Mouse (Mus musculus) kidney, embryonic 15.5 days (tissue): Measurements from ENCODE around the gene Pstk. TPM values are rescaled to one million over a fixed set of nuclear protein-coding genes. Genes with fewer than 3 reads are reported as not detected.
"Not testable (repeated sequence)": the region's sequence is repeated elsewhere in the genome, so short reads cannot be mapped to it uniquely, and the experiment has no call there.

Experiments
- ATAC-seq: fragments of 200-750 bp; cut with Nextera tagmentation; replicated peaks from 2 replicates; pipeline ENCODE4 v1.8.0; 2017; ENCODE audit warnings: moderate TSS enrichment; ENCODE audit not compliant: low FRiP score
- H3K27ac ChIP-seq: fragments of 300-500 bp; sonication (generic); 2 replicates; pipeline ENCODE4 v1.5.1; 2015; ENCODE audit warnings: mild to moderate bottlenecking, inconsistent platforms
- H3K27me3 ChIP-seq: fragments of 300-500 bp; sonication (generic); 2 replicates; pipeline ENCODE4 v1.6.1; 2015; ENCODE audit warnings: inconsistent platforms
- H3K36me3 ChIP-seq: fragments of 300-500 bp; sonication (generic); 2 replicates; pipeline ENCODE4 v1.6.1; 2015; ENCODE audit warnings: inconsistent platforms
- H3K4me1 ChIP-seq: fragments of 300-500 bp; sonication (generic); 2 replicates; pipeline ENCODE4 v1.6.1; 2015; ENCODE audit warnings: inconsistent platforms
- H3K4me2 ChIP-seq: fragments of 300-500 bp; sonication (generic); 2 replicates; pipeline ENCODE4 v1.6.1; 2015; ENCODE audit warnings: moderate library complexity, mild to moderate bottlenecking, inconsistent platforms
- H3K4me3 ChIP-seq: fragments of 300-500 bp; sonication (generic); replicated peaks from 2 replicates; pipeline ENCODE4 v1.5.1; 2015; ENCODE audit warnings: mild to moderate bottlenecking, inconsistent platforms
- H3K9ac ChIP-seq: fragments of 300-500 bp; sonication (generic); 2 replicates; pipeline ENCODE4 v1.6.1; 2015; ENCODE audit warnings: mild to moderate bottlenecking, inconsistent platforms
- H3K9me3 ChIP-seq: fragments of 300-500 bp; sonication (generic); replicated peaks from 2 replicates; pipeline ENCODE4 v1.6.1; 2016; ENCODE audit warnings: inconsistent platforms
- WGBS: fragments of 180-500 bp; shearing (Covaris S2); methylation state at CpG from one replicate; pipeline ENCODE4 v1.1.7; 2015; ENCODE audit warnings: mixed read lengths; 5-methylcytosine and 5-hydroxymethylcytosine counted together
- polyA plus RNA-seq: library from polyadenylated mRNA; unstranded; fragments of >200 nt; fragmentation: Nextera tagmentation; extraction: Ambion mirVana; gene quantifications from 2 replicates; pipeline ENCODE4 v1.2.1, GENCODE M21; 2015

Pstk gene
- polyA plus RNA-seq, 1 experiment from 2014 or later: 63.0 TPM

GRCm38 (mm10) chr7:131364131-131364530 is 6.8 kb upstream of the Pstk start:
- Histone ChIP-seq H3K4me1 (peaks cover 22% of the 10 kb centered on the region), H3K36me3 (peaks cover 10% of the 10 kb centered on the region; the same call in 1 of the 2 replicates), H3K9me3 (no peaks in the 10 kb centered on the region), H3K9ac (no peak overlapping the region), H3K27me3 (0 out of 2 replicates have a peak, but pooled peaks cover 6% of the 10 kb centered on the region), H3K4me3 (no peak overlapping the region), H3K4me2 (no peak overlapping the region), H3K27ac (no peak overlapping the region)
- WGBS: 72% methylated on average over 8 of the region's 8 CpGs
- ATAC-seq: no peak

- Histone ChIP-seq H3K9ac (peak overlapping the region; percentile 93), H3K27ac (peak overlapping the region; percentile 99), H3K36me3 (peaks cover 15% of the 10 kb centered on the region), H3K27me3 (0 out of 2 replicates have a peak, but pooled peaks cover 4% of the 10 kb centered on the region), H3K4me2 (peak overlapping the region; percentile 83), H3K9me3 (no peaks in the 10 kb centered on the region), H3K4me1 (peaks cover 7% of the 10 kb centered on the region; the same call in 1 of the 2 replicates), H3K4me3 (peak overlapping the region; percentile 80)
- WGBS: 7% methylated on average over 9 of the region's 9 CpGs
- peak; percentile 35 for ATAC-seq
Measured at GRCm38 (mm10) chr7:131371470-131371860, 524 bp downstream of the Pstk start.

GRCm38 (mm10) chr7:131371880-131372651 is 1.1 kb downstream of the Pstk start:
- peak overlapping the region; percentile 83 for H3K4me2 ChIP-seq
- H3K27me3 ChIP-seq: 0 out of 2 replicates have a peak, but pooled peaks cover 3% of the 10 kb centered on the region
- H3K36me3 ChIP-seq: peaks cover 15% of the 10 kb centered on the region
- H3K4me3 ChIP-seq: peak overlapping the region; percentile 80
- 66% methylated on average over 9 of the region's 9 CpGs for WGBS
- H3K4me1 ChIP-seq: peaks cover 7% of the 10 kb centered on the region; the same call in 1 of the 2 replicates
- H3K9ac ChIP-seq: peak overlapping the region; percentile 93
- ATAC-seq: no peak
- no peaks in the 10 kb centered on the region for H3K9me3 ChIP-seq
- no peak overlapping the region; the same call in 1 of the 2 replicates for H3K27ac ChIP-seq

GRCm38 (mm10) chr7:131391761-131392160 is 20.8 kb downstream of the Pstk start:
- peaks cover 52% of the 10 kb centered on the region for H3K36me3 ChIP-seq
- H3K27ac ChIP-seq, ATAC-seq, H3K27me3 ChIP-seq, H3K4me2 ChIP-seq, H3K9ac ChIP-seq, H3K9me3 ChIP-seq, H3K4me3 ChIP-seq, H3K4me1 ChIP-seq: not testable (repeated sequence)
- 80% methylated on average over 6 of the region's 7 CpGs for WGBS

GRCm38 (mm10) chr7:131409321-131409987 is 38.5 kb downstream of the Pstk start:
- Histone ChIP-seq H3K9me3 (no peaks in the 10 kb centered on the region), H3K4me3 (peak overlapping the region; percentile 89), H3K27me3 (no peaks in the 10 kb centered on the region), H3K4me2 (peak overlapping the region; percentile 74), H3K9ac (peak overlapping the region; percentile 91), H3K4me1 (peaks cover 28% of the 10 kb centered on the region), H3K36me3 (no peaks in the 10 kb centered on the region; the same call in 1 of the 2 replicates), H3K27ac (peak overlapping the region; percentile 60; the same call in 1 of the 2 replicates)
- no peak; the same call in 1 of the 2 replicates for ATAC-seq
- 4% methylated on average over 16 of the region's 16 CpGs for WGBS

GRCm38 (mm10) chr7:131409988-131410385 is 39.0 kb downstream of the Pstk start:
- H3K4me1 ChIP-seq: peaks cover 28% of the 10 kb centered on the region
- H3K9me3 ChIP-seq: no peaks in the 10 kb centered on the region
- peak; percentile 71 for ATAC-seq
- H3K27ac ChIP-seq: peak overlapping the region; percentile 60
- peak overlapping the region; percentile 89 for H3K4me3 ChIP-seq
- H3K4me2 ChIP-seq: peak overlapping the region; percentile 74
- H3K36me3 ChIP-seq: no peaks in the 10 kb centered on the region; the same call in 1 of the 2 replicates
- H3K9ac ChIP-seq: peak overlapping the region; percentile 91
- under 1% methylated on average over 38 of the region's 38 CpGs for WGBS
- H3K27me3 ChIP-seq: no peaks in the 10 kb centered on the region

GRCm38 (mm10) chr7:131410416-131411058 is 39.6 kb downstream of the Pstk start, which contains the start of the genes Ikzf5 and Acadsb:
Gene Ikzf5 (minus strand): TSS chr7:131410521.
Gene Acadsb (plus strand): TSS chr7:131410601.
- no peaks in the 10 kb centered on the region for H3K9me3 ChIP-seq
- under 1% methylated on average over 42 of the region's 42 CpGs for WGBS
- peak within 1 kb of the TSS; percentile 74 for H3K4me2 ChIP-seq
- H3K9ac ChIP-seq: peak within 1 kb of the TSS; percentile 91
- peak within 1 kb of the TSS; percentile 80 for H3K27ac ChIP-seq
- no peaks in the 10 kb centered on the region for H3K27me3 ChIP-seq
- peak; percentile 98 for ATAC-seq
- no peaks in the 10 kb centered on the region; the same call in 1 of the 2 replicates for H3K36me3 ChIP-seq
- H3K4me1 ChIP-seq: peaks cover 31% of the 10 kb centered on the region
- peak within 1 kb of the TSS; percentile 89 for H3K4me3 ChIP-seq

- 15% methylated on average over 10 of the region's 10 CpGs for WGBS
- Histone ChIP-seq H3K4me2 (peak overlapping the region; percentile 74), H3K36me3 (no peaks in the 10 kb centered on the region; the same call in 1 of the 2 replicates), H3K4me1 (peaks cover 36% of the 10 kb centered on the region), H3K27ac (peak overlapping the region; percentile 70), H3K4me3 (peak overlapping the region; percentile 89), H3K9ac (peak overlapping the region; percentile 91), H3K27me3 (no peaks in the 10 kb centered on the region), H3K9me3 (no peaks in the 10 kb centered on the region)
- no peak for ATAC-seq
Measured at GRCm38 (mm10) chr7:131411221-131411940, 40.4 kb downstream of the Pstk start.

- no peaks in the 10 kb centered on the region; the same call in 1 of the 2 replicates for H3K36me3 ChIP-seq
- WGBS: 37% methylated on average over 2 of the region's 2 CpGs
- peak overlapping the region; percentile 70; the same call in 1 of the 2 replicates for H3K27ac ChIP-seq
- H3K27me3 ChIP-seq: no peaks in the 10 kb centered on the region
- peak overlapping the region; percentile 74 for H3K4me2 ChIP-seq
- H3K4me1 ChIP-seq: peaks cover 36% of the 10 kb centered on the region
- no peak for ATAC-seq
- H3K9me3 ChIP-seq: no peaks in the 10 kb centered on the region
- no peak overlapping the region for H3K9ac ChIP-seq
- peak overlapping the region; percentile 89 for H3K4me3 ChIP-seq
Measured at GRCm38 (mm10) chr7:131411941-131412270, 41.0 kb downstream of the Pstk start.

GRCm38 (mm10) chr7:131416742-131417141 is 45.8 kb downstream of the Pstk start:
- H3K36me3 ChIP-seq, H3K9me3 ChIP-seq, H3K27ac ChIP-seq, H3K4me3 ChIP-seq, H3K27me3 ChIP-seq, ATAC-seq, H3K4me2 ChIP-seq, H3K9ac ChIP-seq: not testable (repeated sequence)
- peaks cover 18% of the 10 kb centered on the region for H3K4me1 ChIP-seq

GRCm38 (mm10) chr7:131417605-131418004 is 46.7 kb downstream of the Pstk start:
- Histone ChIP-seq H3K9me3 (no peaks in the 10 kb centered on the region), H3K4me2 (no peak overlapping the region), H3K27me3 (no peaks in the 10 kb centered on the region), H3K4me1 (peaks cover 11% of the 10 kb centered on the region; the same call in 1 of the 2 replicates), H3K9ac (no peak overlapping the region), H3K4me3 (no peak overlapping the region), H3K27ac (no peak overlapping the region), H3K36me3 (no peaks in the 10 kb centered on the region)
- no peak for ATAC-seq
